Mouse (Mus musculus): ENCODE measurements around the gene Chst14. TPM values are rescaled to one million over a fixed set of nuclear protein-coding genes. Genes with fewer than 3 reads are reported as not detected.

Gene Chst14
- polyA plus RNA-seq, 2 experiments from 2014 or later: 0.96 to 1.5 TPM

DNA sequence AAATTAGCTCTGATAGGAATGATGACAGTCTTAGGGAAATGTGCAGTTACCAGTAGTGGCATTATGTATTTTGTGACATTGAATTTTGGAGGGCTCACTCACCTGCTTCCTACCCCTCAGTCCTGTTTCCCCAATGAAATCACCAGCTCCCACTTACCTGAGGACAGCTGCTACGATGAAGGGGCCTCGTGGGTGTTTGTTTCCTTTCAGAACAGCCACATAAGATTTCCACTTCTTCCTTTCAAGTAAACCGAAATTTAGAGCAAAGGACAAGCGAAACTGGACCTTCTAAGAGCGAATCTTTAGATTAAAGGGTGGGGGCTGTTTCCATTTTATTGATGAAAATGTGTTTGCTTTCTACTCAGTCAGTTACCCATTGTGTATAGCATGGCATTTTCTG lies 45.8 kb downstream of the Chst14 start:
- no peak for ATAC-seq

DNA sequence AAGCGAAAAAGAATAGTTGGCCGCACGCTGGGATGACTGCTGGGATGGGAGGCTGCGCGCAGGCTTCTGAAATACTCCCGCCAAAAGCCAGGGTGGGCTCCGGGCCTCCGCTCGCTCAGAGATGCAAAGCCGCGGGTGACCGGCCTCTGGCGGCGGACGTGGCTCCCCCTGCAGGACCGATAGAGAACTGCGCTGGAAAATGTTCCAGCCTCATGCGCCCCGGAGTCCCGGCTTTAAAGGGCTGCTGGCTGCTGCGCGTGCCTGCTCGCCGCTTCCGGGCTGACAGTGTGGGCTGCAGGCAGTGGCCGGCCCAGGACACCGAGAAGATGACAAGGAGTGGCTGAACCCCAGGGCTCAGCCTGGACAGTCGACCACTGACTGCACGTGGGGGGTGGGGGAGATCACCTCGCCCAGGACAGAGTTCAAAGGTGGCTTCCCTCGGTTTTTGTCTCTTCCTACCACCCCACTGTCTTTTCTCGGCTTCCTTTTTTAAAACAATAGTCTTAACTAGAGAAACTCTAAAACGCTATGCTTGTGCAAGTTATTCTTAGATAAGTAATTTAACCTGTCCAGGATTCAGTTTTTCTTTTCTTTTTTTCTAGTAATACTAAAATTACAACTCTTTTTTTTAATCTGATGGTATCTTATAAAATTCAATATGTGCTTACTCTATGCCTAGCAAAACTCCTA lies 46.5 kb downstream of the Chst14 start:
- peak; percentile 67 for ATAC-seq

DNA sequence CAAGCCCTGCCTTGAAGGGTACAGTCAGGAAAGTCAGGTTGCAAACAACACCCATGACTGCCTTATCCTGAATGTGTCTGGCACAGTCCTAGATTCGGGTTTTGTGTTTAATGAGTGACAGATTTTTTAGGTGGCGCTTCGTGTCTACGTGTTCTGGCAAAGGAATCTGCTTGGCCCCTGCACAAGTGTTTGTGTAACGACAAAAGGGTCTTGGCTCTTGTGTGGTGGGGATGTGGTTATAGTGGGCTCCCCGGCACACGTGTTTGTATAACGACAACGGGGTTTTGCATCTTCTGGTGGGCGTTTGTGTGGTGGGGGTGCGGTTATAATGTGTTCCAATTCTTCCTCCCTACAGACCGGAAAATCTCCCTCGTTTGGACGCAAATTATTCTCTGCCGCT lies 49.6 kb downstream of the Chst14 start:
- ATAC-seq: peak; percentile 2

DNA sequence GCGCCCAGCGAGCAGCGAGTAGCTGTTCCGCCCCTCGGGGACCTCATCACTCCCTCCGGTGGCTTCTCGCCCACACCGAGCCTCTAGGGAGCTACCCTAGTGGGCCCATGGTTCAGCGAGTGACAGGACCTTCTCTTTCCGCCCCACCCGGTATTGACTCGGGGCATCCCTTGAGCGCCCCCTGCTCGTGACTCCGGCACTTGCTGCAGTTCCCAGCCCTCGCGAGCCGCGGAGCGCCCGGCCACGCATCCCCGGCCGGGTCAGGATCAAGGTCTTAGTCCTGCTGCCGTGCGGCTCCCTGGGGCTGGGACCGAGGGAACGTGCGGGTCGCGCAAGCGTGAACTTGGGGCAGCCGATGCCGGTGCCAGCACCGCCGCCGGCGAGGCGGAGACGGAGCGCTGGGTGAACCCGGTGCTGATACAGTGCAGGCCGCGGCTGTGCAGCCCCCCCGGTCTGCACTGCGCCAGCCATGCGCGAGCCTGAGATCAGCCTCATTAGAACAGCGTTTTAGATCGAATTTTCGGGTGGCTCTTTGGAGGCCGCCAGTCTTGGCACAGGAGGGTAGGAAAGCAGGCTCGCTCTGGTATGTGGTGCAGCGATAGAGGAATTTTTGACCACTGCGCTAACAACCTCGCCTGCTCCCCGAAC lies 50.1 kb downstream of the Chst14 start:
- ATAC-seq: peak; percentile 89

DNA sequence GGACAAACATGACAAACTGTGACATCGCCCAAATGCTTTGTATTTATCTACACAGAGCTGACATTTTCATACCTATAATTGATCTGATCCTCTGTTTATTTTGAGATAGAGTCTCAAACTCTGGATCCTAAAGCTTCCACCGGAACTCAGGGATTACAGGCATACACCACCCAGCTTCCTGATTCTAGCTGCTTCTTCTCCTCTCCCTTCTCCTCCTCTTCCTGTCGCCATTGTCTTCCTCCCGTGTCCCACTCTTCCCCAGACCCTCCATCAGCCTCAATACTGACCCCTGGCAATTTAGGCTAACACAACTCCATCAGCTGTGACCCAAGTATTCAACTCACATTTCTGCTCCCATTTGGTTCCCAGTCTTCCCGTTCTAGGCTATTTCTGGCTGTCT lies 50.6 kb downstream of the Chst14 start:
- no peak for ATAC-seq

DNA sequence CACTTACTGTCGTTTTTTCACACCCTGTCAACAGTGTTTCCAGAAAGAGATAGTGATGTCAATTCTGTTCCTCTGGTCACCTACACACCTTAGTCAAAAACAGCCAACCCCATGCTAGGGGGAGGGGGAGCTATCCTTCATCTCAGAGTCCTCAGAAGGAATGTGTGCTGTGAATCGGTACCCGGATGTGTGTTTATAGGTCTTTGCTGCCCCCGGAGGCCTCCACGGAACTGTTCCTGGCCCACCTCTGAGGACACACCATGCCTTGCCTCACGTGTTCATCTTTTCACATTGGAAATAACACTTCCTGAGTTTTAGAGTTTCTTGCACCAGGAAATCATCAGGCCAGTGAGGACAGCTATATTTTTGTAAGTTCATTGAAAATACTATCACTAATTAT lies 51.8 kb downstream of the Chst14 start:
- ATAC-seq: no peak

Other genes starting within 250 kb of the Chst14 start
- gene Ankrd63, start 222.5 kb upstream of the Chst14 start, polyA plus RNA-seq (2017; shearing (Covaris generic)): not detected
- gene Plcb2, start 198.1 kb upstream of the Chst14 start, polyA plus RNA-seq (2017; shearing (Covaris generic)): 10 to 100 TPM; 15.7 to 20.8 TPM
- gene Inafm2, start 180.7 kb upstream of the Chst14 start, polyA plus RNA-seq (2017; shearing (Covaris generic)): 10 to 100 TPM; 18.6 to 20.6 TPM
- not detected for gene Ccdc9b, start 163.8 kb upstream of the Chst14 start, polyA plus RNA-seq (2017; shearing (Covaris generic))
- not detected for gene Phgr1, start 153.7 kb upstream of the Chst14 start, polyA plus RNA-seq (2017; shearing (Covaris generic))
- not detected for gene Disp2, start 146.8 kb upstream of the Chst14 start, polyA plus RNA-seq (2017; shearing (Covaris generic))
- 10 to 100 TPM; 12.8 to 15.2 TPM for gene Knstrn, start 112.5 kb upstream of the Chst14 start, polyA plus RNA-seq (2017; shearing (Covaris generic))
- 10 to 100 TPM; 45.7 to 58.8 TPM for gene Ivd, start 64.5 kb upstream of the Chst14 start, polyA plus RNA-seq (2017; shearing (Covaris generic))
- gene Bahd1, start 26.1 kb upstream of the Chst14 start, polyA plus RNA-seq (2017; shearing (Covaris generic)): 1 to 10 TPM; 2.5 to 3.8 TPM
- gene Ccdc32, start 102.9 kb downstream of the Chst14 start, polyA plus RNA-seq (2017; shearing (Covaris generic)): 10 to 100 TPM; 24.2 to 30.7 TPM
- 1 to 10 TPM; 1.3 to 2.3 TPM for gene Rpusd2, start 108.3 kb downstream of the Chst14 start, polyA plus RNA-seq (2017; shearing (Covaris generic))
- 10 to 100 TPM in 1 of 2 experiments, 1 to 10 TPM in 1; 3.5 to 13.5 TPM for gene Knl1, start 120.6 kb downstream of the Chst14 start, polyA plus RNA-seq (2017; shearing (Covaris generic))
- gene Rad51, start 186.3 kb downstream of the Chst14 start, polyA plus RNA-seq (2017; shearing (Covaris generic)): 1 to 10 TPM; 3.6 to 4.6 TPM
- 10 to 100 TPM; 15.9 to 20.8 TPM for gene Rmdn3, start 230.5 kb downstream of the Chst14 start, polyA plus RNA-seq (2017; shearing (Covaris generic))
- not detected for gene Gchfr, start 241.3 kb downstream of the Chst14 start, polyA plus RNA-seq (2017; shearing (Covaris generic))
- under 1 TPM; 0.38 to 0.57 TPM for gene Gm14137, start 248.0 kb downstream of the Chst14 start, polyA plus RNA-seq (2017; shearing (Covaris generic))